Mouse (Mus musculus) thymus, postnatal 25 days (tissue): ENCODE measurements around the gene Fkbp5.
"Not testable (repeated sequence)": the region's sequence is repeated elsewhere in the genome, so short reads cannot be mapped to it uniquely, and the experiment has no call there.

Source experiments
- DNase-seq: peaks from one replicate; pipeline ENCODE4 v3.0.0; 2022

The Fkbp5 gene

GRCm38 (mm10) chr17:28517441-28517955, at the start of gene Fkbp5:
Fkbp5 (minus strand) TSS chr17:28517527.
- DNase-seq = no peak

- DNase-seq = no peak
Observed at GRCm38 (mm10) chr17:28565181-28565580, 47.9 kb upstream of the Fkbp5 start.

- DNase-seq = no peak
Observed at GRCm38 (mm10) chr17:28561613-28562012, 44.3 kb upstream of the Fkbp5 start.

- DNase-seq = no peak
Observed at GRCm38 (mm10) chr17:28560598-28560997, 43.3 kb upstream of the Fkbp5 start, which contains the start of gene Clps. Clps (minus strand) TSS chr17:28560766.

GRCm38 (mm10) chr17:28557772-28558171, 40.4 kb upstream of the Fkbp5 start:
- no peak for DNase-seq

GRCm38 (mm10) chr17:28556635-28557396, 39.5 kb upstream of the Fkbp5 start:
- no peak for DNase-seq

- not testable (repeated sequence) for DNase-seq
Observed at GRCm38 (mm10) chr17:28554021-28554420, 36.7 kb upstream of the Fkbp5 start.

- DNase-seq = peak; percentile 80
Observed at GRCm38 (mm10) chr17:28553040-28553793, 35.9 kb upstream of the Fkbp5 start.

- no peak for DNase-seq
Observed at GRCm38 (mm10) chr17:28549111-28549510, 31.8 kb upstream of the Fkbp5 start, which contains the start of gene Clpsl2. Clpsl2 (plus strand) TSS chr17:28549411.

- no peak for DNase-seq
Observed at GRCm38 (mm10) chr17:28548550-28548949, 31.2 kb upstream of the Fkbp5 start.

GRCm38 (mm10) chr17:28546925-28547324, 29.6 kb upstream of the Fkbp5 start:
- peak; percentile 21 for DNase-seq

GRCm38 (mm10) chr17:28537881-28538280, 20.6 kb upstream of the Fkbp5 start:
- DNase-seq = no peak

- no peak for DNase-seq
Observed at GRCm38 (mm10) chr17:28533327-28533726, 16.0 kb upstream of the Fkbp5 start.

GRCm38 (mm10) chr17:28532557-28532956, 15.2 kb upstream of the Fkbp5 start:
- DNase-seq = no peak

GRCm38 (mm10) chr17:28531946-28532345, 14.6 kb upstream of the Fkbp5 start:
- DNase-seq = no peak

- no peak for DNase-seq
Observed at GRCm38 (mm10) chr17:28530506-28530905, 13.2 kb upstream of the Fkbp5 start, which contains the start of gene Armc12. Armc12 (plus strand) TSS chr17:28530806.

GRCm38 (mm10) chr17:28529116-28529515, 11.8 kb upstream of the Fkbp5 start:
- no peak for DNase-seq

- peak; percentile 91 for DNase-seq
Observed at GRCm38 (mm10) chr17:28528043-28528351, 10.7 kb upstream of the Fkbp5 start.

GRCm38 (mm10) chr17:28527184-28528042, 10.1 kb upstream of the Fkbp5 start:
- DNase-seq = no peak

- no peak for DNase-seq
Observed at GRCm38 (mm10) chr17:28524831-28525430, 7.6 kb upstream of the Fkbp5 start.

- no peak for DNase-seq
Observed at GRCm38 (mm10) chr17:28524009-28524695, 6.8 kb upstream of the Fkbp5 start.
